Mouse (Mus musculus) intestine, embryonic 14.5 days (tissue): ENCODE results near the gene Ngef. TPM values are rescaled to one million over a fixed set of nuclear protein-coding genes. Genes with fewer than 3 reads are reported as not detected.

Experiments used
- ATAC-seq: fragments of 200-750 bp; cut with Nextera tagmentation; replicated peaks from 2 replicates; pipeline ENCODE4 v1.8.0; 2017; ENCODE audit warnings: low read depth, moderate number of reproducible peaks, moderate TSS enrichment, moderate library complexity; ENCODE audit not compliant: low FRiP score, low TSS enrichment
- DNase-seq: peaks from one replicate; pipeline ENCODE4 v3.0.0-alpha.2; 2018; ENCODE audit warnings: low spot score
- H3K27ac ChIP-seq: fragments of 300-500 bp; sonication (generic); 2 replicates; pipeline ENCODE4 v1.5.1; 2014; ENCODE audit warnings: low read depth, mild to moderate bottlenecking, control low read depth
- H3K27me3 ChIP-seq: fragments of 300-500 bp; sonication (generic); replicated peaks from 2 replicates; pipeline ENCODE4 v1.6.1; 2014; ENCODE audit warnings: low read length, control low read depth; ENCODE audit not compliant: control insufficient read depth, insufficient read depth
- H3K36me3 ChIP-seq: fragments of 300-500 bp; sonication (generic); 2 replicates; pipeline ENCODE4 v1.6.1; 2014; ENCODE audit warnings: low read length, control low read depth; ENCODE audit not compliant: control insufficient read depth, insufficient read depth
- H3K4me1 ChIP-seq: fragments of 300-500 bp; sonication (generic); replicated peaks from 2 replicates; pipeline ENCODE4 v1.6.1; 2014; ENCODE audit warnings: low read length, control low read depth, mixed read lengths; ENCODE audit not compliant: control insufficient read depth, insufficient read depth
- H3K4me2 ChIP-seq: fragments of 300-500 bp; sonication (generic); 2 replicates; pipeline ENCODE4 v1.6.1; 2014; ENCODE audit warnings: low read length
- H3K4me3 ChIP-seq: fragments of 300-500 bp; sonication (generic); 2 replicates; pipeline ENCODE4 v1.5.1; 2014; ENCODE audit warnings: low read depth, low read length, control low read depth, mixed read lengths
- H3K9ac ChIP-seq: fragments of 300-500 bp; sonication (generic); 2 replicates; pipeline ENCODE4 v1.6.1; 2014; ENCODE audit warnings: mild to moderate bottlenecking, low read length
- H3K9me3 ChIP-seq: fragments of 300-500 bp; sonication (generic); 2 replicates; pipeline ENCODE4 v1.6.1; 2016; ENCODE audit warnings: low read length, control low read depth; ENCODE audit not compliant: control insufficient read depth
- WGBS: fragments of 180-500 bp; shearing (Covaris S2); extraction: QIAGEN DNeasy Blood & Tissue Kit; methylation state at CpG from one replicate; pipeline ENCODE4 v1.1.7; 2014; 5-methylcytosine and 5-hydroxymethylcytosine counted together
- polyA plus RNA-seq: library from polyadenylated mRNA; unstranded; fragments of >200 nt; fragmentation: Nextera tagmentation; extraction: Ambion mirVana; gene quantifications from 2 replicates; pipeline ENCODE4 v1.2.1, GENCODE M21; 2014

Ngef gene
- polyA plus RNA-seq, 1 experiment from 2014 or later, result 10.5 TPM

- Histone ChIP-seq H3K9ac (no peak overlapping the region), H3K27ac (no peak overlapping the region), H3K4me1 (no peaks in the 10 kb centered on the region), H3K36me3 (no peaks in the 10 kb centered on the region), H3K27me3 (no peaks in the 10 kb centered on the region), H3K4me3 (no peak overlapping the region), H3K4me2 (no peak overlapping the region), H3K9me3 (no peaks in the 10 kb centered on the region)
- ATAC-seq, result no peak
- DNase-seq, result no peak
- 31% methylated on average over 7 of the region's 7 CpGs for WGBS
Measured at GRCm38 (mm10) chr1:87541614-87542013, 32.1 kb downstream of the Ngef start.

- H3K9ac ChIP-seq, result no peak overlapping the region
- ATAC-seq (no peak), DNase-seq (no peak)
- H3K27me3 ChIP-seq, result no peaks in the 10 kb centered on the region
- H3K36me3 ChIP-seq, result no peaks in the 10 kb centered on the region
- no peaks in the 10 kb centered on the region for H3K9me3 ChIP-seq
- no peak overlapping the region for H3K27ac ChIP-seq
- H3K4me2 ChIP-seq, result no peak overlapping the region
- H3K4me1 ChIP-seq, result no peaks in the 10 kb centered on the region
- 87% methylated on average over 1 of the region's 1 CpGs for WGBS
- H3K4me3 ChIP-seq, result no peak overlapping the region
Measured at GRCm38 (mm10) chr1:87537008-87537407, 36.7 kb downstream of the Ngef start.

- H3K4me1 ChIP-seq, result no peaks in the 10 kb centered on the region
- ATAC-seq (no peak), DNase-seq (no peak)
- H3K27me3 ChIP-seq, result no peaks in the 10 kb centered on the region
- no peak overlapping the region for H3K27ac ChIP-seq
- H3K4me2 ChIP-seq, result no peak overlapping the region
- no peak overlapping the region for H3K9ac ChIP-seq
- 79% methylated on average over 3 of the region's 3 CpGs for WGBS
- no peaks in the 10 kb centered on the region for H3K36me3 ChIP-seq
- no peaks in the 10 kb centered on the region for H3K9me3 ChIP-seq
- no peak overlapping the region for H3K4me3 ChIP-seq
Measured at GRCm38 (mm10) chr1:87534118-87534517, 39.6 kb downstream of the Ngef start.

GRCm38 (mm10) chr1:87532346-87532745, 41.3 kb downstream of the Ngef start:
- Histone ChIP-seq H3K4me2 (no peak overlapping the region), H3K9ac (no peak overlapping the region), H3K9me3 (no peaks in the 10 kb centered on the region), H3K4me1 (no peaks in the 10 kb centered on the region), H3K36me3 (no peaks in the 10 kb centered on the region), H3K4me3 (no peak overlapping the region), H3K27ac (no peak overlapping the region), H3K27me3 (no peaks in the 10 kb centered on the region)
- DNase-seq, result no peak
- WGBS, result 68% methylated on average over 4 of the region's 4 CpGs
- no peak for ATAC-seq

- no peak overlapping the region for H3K9ac ChIP-seq
Measured at GRCm38 (mm10) chr1:87527191-87527590, 46.5 kb downstream of the Ngef start.

GRCm38 (mm10) chr1:87525041-87525440, 48.6 kb downstream of the Ngef start:
- Histone ChIP-seq H3K4me2 (no peak overlapping the region), H3K9ac (no peak overlapping the region), H3K4me1 (no peaks in the 10 kb centered on the region), H3K9me3 (no peaks in the 10 kb centered on the region), H3K27me3 (no peaks in the 10 kb centered on the region), H3K4me3 (no peak overlapping the region), H3K27ac (no peak overlapping the region), H3K36me3 (no peaks in the 10 kb centered on the region)
- ATAC-seq (no peak), DNase-seq (no peak)
- 94% methylated on average over 7 of the region's 7 CpGs for WGBS

More at GRCm38 (mm10) chr1:87527191-87527590, 46.5 kb downstream of the Ngef start:
- Histone ChIP-seq H3K36me3 (no peaks in the 10 kb centered on the region), H3K4me2 (no peak overlapping the region), H3K4me1 (no peaks in the 10 kb centered on the region), H3K27me3 (no peaks in the 10 kb centered on the region), H3K9me3 (no peaks in the 10 kb centered on the region), H3K27ac (no peak overlapping the region), H3K4me3 (no peak overlapping the region)
- 85% methylated on average over 9 of the region's 9 CpGs for WGBS
- ATAC-seq (no peak), DNase-seq (no peak)

- DNase-seq (no peak), ATAC-seq (no peak)
- WGBS, result 55% methylated on average over 1 of the region's 1 CpGs
- no peak overlapping the region for H3K4me2 ChIP-seq
- H3K9ac ChIP-seq, result no peak overlapping the region
- H3K27me3 ChIP-seq, result no peaks in the 10 kb centered on the region
- no peaks in the 10 kb centered on the region for H3K4me1 ChIP-seq
- no peak overlapping the region for H3K27ac ChIP-seq
- no peaks in the 10 kb centered on the region for H3K9me3 ChIP-seq
- H3K36me3 ChIP-seq, result no peaks in the 10 kb centered on the region
- H3K4me3 ChIP-seq, result no peak overlapping the region
Measured at GRCm38 (mm10) chr1:87521523-87521922, 52.1 kb downstream of the Ngef start.

GRCm38 (mm10) chr1:87520467-87520866, 53.2 kb downstream of the Ngef start:
- ATAC-seq (no peak), DNase-seq (no peak)
- Histone ChIP-seq H3K27ac (no peak overlapping the region), H3K4me1 (no peaks in the 10 kb centered on the region), H3K4me2 (no peak overlapping the region), H3K4me3 (no peak overlapping the region), H3K27me3 (no peaks in the 10 kb centered on the region), H3K9ac (no peak overlapping the region), H3K36me3 (no peaks in the 10 kb centered on the region), H3K9me3 (no peaks in the 10 kb centered on the region)

- peaks cover 10% of the 10 kb centered on the region for H3K4me1 ChIP-seq
- H3K9ac ChIP-seq, result no peak overlapping the region
- H3K9me3 ChIP-seq, result no peaks in the 10 kb centered on the region
- H3K27ac ChIP-seq, result no peak overlapping the region
- WGBS, result 13% methylated on average over 5 of the region's 5 CpGs
- DNase-seq (no peak), ATAC-seq (no peak; the same call in 1 of the 2 replicates)
- no peak overlapping the region for H3K4me3 ChIP-seq
- peak overlapping the region; percentile 99; the same call in 1 of the 2 replicates for H3K4me2 ChIP-seq
- H3K27me3 ChIP-seq, result peaks cover 46% of the 10 kb centered on the region
- no peaks in the 10 kb centered on the region for H3K36me3 ChIP-seq
Measured at GRCm38 (mm10) chr1:87510845-87511244, 62.8 kb downstream of the Ngef start.
